Mouse (Mus musculus): Measurements from ENCODE around the gene Tenm3. TPM values are rescaled to one million over a fixed set of nuclear protein-coding genes. Genes with fewer than 3 reads are reported as not detected.

Tenm3 gene
- polyA plus RNA-seq, 1 experiment from 2014 or later: 18.2 TPM

- Histone ChIP-seq H3K36me3 (ENCODE audit: control insufficient read depth, insufficient read depth, low read length) (peaks cover 8% of the 10 kb centered on the region), H3K4me2 (no peak overlapping the region), H3K9ac (ENCODE audit: low read depth, low read length) (no peak overlapping the region), H3K4me3 (ENCODE audit: low read depth, low read length) (no peak overlapping the region), H3K4me1 (ENCODE audit: control insufficient read depth, insufficient read depth, low read length) (no peaks in the 10 kb centered on the region), H3K27me3 (ENCODE audit: control insufficient read depth, insufficient read depth, low read length) (no peaks in the 10 kb centered on the region), H3K9me3 (replicated peaks; ENCODE audit: control insufficient read depth, low read length) (no peaks in the 10 kb centered on the region), H3K27ac (ENCODE audit: low read depth, low read length) (no peak overlapping the region)
- WGBS (ENCODE audit: insufficient replicate concordance): 89% methylated on average over 7 of the region's 7 CpGs
- ATAC-seq (replicated peaks; ENCODE audit: insufficient number of reproducible peaks, low FRiP score, low TSS enrichment): no peak
Measured at GRCm38 (mm10) chr8:48296371-48296770, 547.4 kb downstream of the Tenm3 start.

- H3K36me3 ChIP-seq (ENCODE audit: control insufficient read depth, insufficient read depth, low read length): peaks cover 8% of the 10 kb centered on the region
Measured at GRCm38 (mm10) chr8:48295558-48295957, 548.2 kb downstream of the Tenm3 start.

GRCm38 (mm10) chr8:48293797-48294196 is 550.0 kb downstream of the Tenm3 start:
- WGBS (ENCODE audit: insufficient replicate concordance): 88% methylated on average over 3 of the region's 3 CpGs
- H3K36me3 ChIP-seq (ENCODE audit: control insufficient read depth, insufficient read depth, low read length): peaks cover 7% of the 10 kb centered on the region
- no peak overlapping the region for H3K9ac ChIP-seq (ENCODE audit: low read depth, low read length)
- H3K4me1 ChIP-seq (ENCODE audit: control insufficient read depth, insufficient read depth, low read length): no peaks in the 10 kb centered on the region
- H3K4me3 ChIP-seq (ENCODE audit: low read depth, low read length): no peak overlapping the region
- no peak overlapping the region for H3K4me2 ChIP-seq
- no peaks in the 10 kb centered on the region for H3K27me3 ChIP-seq (ENCODE audit: control insufficient read depth, insufficient read depth, low read length)
- ATAC-seq (replicated peaks; ENCODE audit: insufficient number of reproducible peaks, low FRiP score, low TSS enrichment): no peak
- H3K27ac ChIP-seq (ENCODE audit: low read depth, low read length): no peak overlapping the region
- H3K9me3 ChIP-seq (replicated peaks; ENCODE audit: control insufficient read depth, low read length): no peaks in the 10 kb centered on the region

More at GRCm38 (mm10) chr8:48295558-48295957, 548.2 kb downstream of the Tenm3 start:
- H3K4me1 ChIP-seq (ENCODE audit: control insufficient read depth, insufficient read depth, low read length): no peaks in the 10 kb centered on the region
- H3K4me2 ChIP-seq: no peak overlapping the region
- no peaks in the 10 kb centered on the region for H3K9me3 ChIP-seq (replicated peaks; ENCODE audit: control insufficient read depth, low read length)
- WGBS (ENCODE audit: insufficient replicate concordance): 74% methylated on average over 6 of the region's 6 CpGs
- no peak overlapping the region for H3K27ac ChIP-seq (ENCODE audit: low read depth, low read length)
- H3K9ac ChIP-seq (ENCODE audit: low read depth, low read length): no peak overlapping the region
- no peak for ATAC-seq (replicated peaks; ENCODE audit: insufficient number of reproducible peaks, low FRiP score, low TSS enrichment)
- no peaks in the 10 kb centered on the region for H3K27me3 ChIP-seq (ENCODE audit: control insufficient read depth, insufficient read depth, low read length)
- H3K4me3 ChIP-seq (ENCODE audit: low read depth, low read length): no peak overlapping the region

- no peak for ATAC-seq (replicated peaks; ENCODE audit: insufficient number of reproducible peaks, low FRiP score, low TSS enrichment)
- no peaks in the 10 kb centered on the region for H3K9me3 ChIP-seq (replicated peaks; ENCODE audit: control insufficient read depth, low read length)
- H3K9ac ChIP-seq (ENCODE audit: low read depth, low read length): no peak overlapping the region
- H3K4me1 ChIP-seq (ENCODE audit: control insufficient read depth, insufficient read depth, low read length): peaks cover 8% of the 10 kb centered on the region; the same call in 1 of the 2 replicates
- H3K27ac ChIP-seq (ENCODE audit: low read depth, low read length): no peak overlapping the region
- H3K4me3 ChIP-seq (ENCODE audit: low read depth, low read length): no peak overlapping the region
- H3K36me3 ChIP-seq (ENCODE audit: control insufficient read depth, insufficient read depth, low read length): no peaks in the 10 kb centered on the region
- WGBS (ENCODE audit: insufficient replicate concordance): 79% methylated on average over 10 of the region's 10 CpGs
- no peaks in the 10 kb centered on the region for H3K27me3 ChIP-seq (ENCODE audit: control insufficient read depth, insufficient read depth, low read length)
- no peak overlapping the region for H3K4me2 ChIP-seq
Measured at GRCm38 (mm10) chr8:48285432-48285831, 558.3 kb downstream of the Tenm3 start.

- H3K27me3 ChIP-seq (ENCODE audit: control insufficient read depth, insufficient read depth, low read length): no peaks in the 10 kb centered on the region
- H3K9me3 ChIP-seq (replicated peaks; ENCODE audit: control insufficient read depth, low read length): no peaks in the 10 kb centered on the region
- 81% methylated on average over 11 of the region's 11 CpGs for WGBS (ENCODE audit: insufficient replicate concordance)
- no peak overlapping the region for H3K4me2 ChIP-seq
- H3K9ac ChIP-seq (ENCODE audit: low read depth, low read length): no peak overlapping the region
- ATAC-seq (replicated peaks; ENCODE audit: insufficient number of reproducible peaks, low FRiP score, low TSS enrichment): no peak
- H3K36me3 ChIP-seq (ENCODE audit: control insufficient read depth, insufficient read depth, low read length): peaks cover 3% of the 10 kb centered on the region; the same call in 1 of the 2 replicates
- peaks cover 8% of the 10 kb centered on the region; the same call in 1 of the 2 replicates for H3K4me1 ChIP-seq (ENCODE audit: control insufficient read depth, insufficient read depth, low read length)
- H3K27ac ChIP-seq (ENCODE audit: low read depth, low read length): no peak overlapping the region
- H3K4me3 ChIP-seq (ENCODE audit: low read depth, low read length): no peak overlapping the region
Measured at GRCm38 (mm10) chr8:48281855-48282254, 561.9 kb downstream of the Tenm3 start.

GRCm38 (mm10) chr8:48279360-48279759 is 564.4 kb downstream of the Tenm3 start:
- ATAC-seq (replicated peaks; ENCODE audit: insufficient number of reproducible peaks, low FRiP score, low TSS enrichment): no peak
- H3K27me3 ChIP-seq (ENCODE audit: control insufficient read depth, insufficient read depth, low read length): no peaks in the 10 kb centered on the region
- H3K9me3 ChIP-seq (replicated peaks; ENCODE audit: control insufficient read depth, low read length): no peaks in the 10 kb centered on the region
- H3K36me3 ChIP-seq (ENCODE audit: control insufficient read depth, insufficient read depth, low read length): peaks cover 11% of the 10 kb centered on the region
- WGBS (ENCODE audit: insufficient replicate concordance): 92% methylated on average over 2 of the region's 2 CpGs
- peaks cover 6% of the 10 kb centered on the region; the same call in 1 of the 2 replicates for H3K4me1 ChIP-seq (ENCODE audit: control insufficient read depth, insufficient read depth, low read length)
- H3K27ac ChIP-seq (ENCODE audit: low read depth, low read length): no peak overlapping the region
- H3K4me2 ChIP-seq: no peak overlapping the region
- no peak overlapping the region for H3K9ac ChIP-seq (ENCODE audit: low read depth, low read length)
- no peak overlapping the region for H3K4me3 ChIP-seq (ENCODE audit: low read depth, low read length)

GRCm38 (mm10) chr8:48277986-48278635 is 565.6 kb downstream of the Tenm3 start:
- H3K27ac ChIP-seq (ENCODE audit: low read depth, low read length): no peak overlapping the region
- no peaks in the 10 kb centered on the region for H3K4me1 ChIP-seq (ENCODE audit: control insufficient read depth, insufficient read depth, low read length)
- H3K36me3 ChIP-seq (ENCODE audit: control insufficient read depth, insufficient read depth, low read length): peaks cover 11% of the 10 kb centered on the region
- H3K9ac ChIP-seq (ENCODE audit: low read depth, low read length): no peak overlapping the region
- no peak for ATAC-seq (replicated peaks; ENCODE audit: insufficient number of reproducible peaks, low FRiP score, low TSS enrichment)
- H3K9me3 ChIP-seq (replicated peaks; ENCODE audit: control insufficient read depth, low read length): no peaks in the 10 kb centered on the region
- no peaks in the 10 kb centered on the region for H3K27me3 ChIP-seq (ENCODE audit: control insufficient read depth, insufficient read depth, low read length)
- H3K4me2 ChIP-seq: no peak overlapping the region
- WGBS (ENCODE audit: insufficient replicate concordance): 91% methylated on average over 15 of the region's 15 CpGs
- H3K4me3 ChIP-seq (ENCODE audit: low read depth, low read length): no peak overlapping the region

- H3K4me3 ChIP-seq (ENCODE audit: low read depth, low read length): no peak overlapping the region
- H3K4me1 ChIP-seq (ENCODE audit: control insufficient read depth, insufficient read depth, low read length): peaks cover 4% of the 10 kb centered on the region
- no peak overlapping the region for H3K4me2 ChIP-seq
- H3K27me3 ChIP-seq (ENCODE audit: control insufficient read depth, insufficient read depth, low read length): no peaks in the 10 kb centered on the region
- 93% methylated on average over 11 of the region's 11 CpGs for WGBS (ENCODE audit: insufficient replicate concordance)
- H3K36me3 ChIP-seq (ENCODE audit: control insufficient read depth, insufficient read depth, low read length): peaks cover 11% of the 10 kb centered on the region
- ATAC-seq (replicated peaks; ENCODE audit: insufficient number of reproducible peaks, low FRiP score, low TSS enrichment): no peak
- no peak overlapping the region for H3K27ac ChIP-seq (ENCODE audit: low read depth, low read length)
- no peak overlapping the region for H3K9ac ChIP-seq (ENCODE audit: low read depth, low read length)
- no peaks in the 10 kb centered on the region for H3K9me3 ChIP-seq (replicated peaks; ENCODE audit: control insufficient read depth, low read length)
Measured at GRCm38 (mm10) chr8:48275066-48275465, 568.7 kb downstream of the Tenm3 start.

GRCm38 (mm10) chr8:48274566-48274965 is 569.2 kb downstream of the Tenm3 start:
- Histone ChIP-seq H3K27ac (ENCODE audit: low read depth, low read length) (no peak overlapping the region), H3K27me3 (ENCODE audit: control insufficient read depth, insufficient read depth, low read length) (no peaks in the 10 kb centered on the region), H3K9ac (ENCODE audit: low read depth, low read length) (no peak overlapping the region), H3K4me2 (no peak overlapping the region), H3K4me3 (ENCODE audit: low read depth, low read length) (no peak overlapping the region), H3K36me3 (ENCODE audit: control insufficient read depth, insufficient read depth, low read length) (peaks cover 11% of the 10 kb centered on the region), H3K9me3 (replicated peaks; ENCODE audit: control insufficient read depth, low read length) (no peaks in the 10 kb centered on the region), H3K4me1 (ENCODE audit: control insufficient read depth, insufficient read depth, low read length) (peaks cover 4% of the 10 kb centered on the region)
- no peak for ATAC-seq (replicated peaks; ENCODE audit: insufficient number of reproducible peaks, low FRiP score, low TSS enrichment)
- WGBS (ENCODE audit: insufficient replicate concordance): 92% methylated on average over 11 of the region's 11 CpGs

Data from heart, embryonic 11.5 days (tissue).